Mouse (Mus musculus) ovary, postnatal 14 days (tissue): ENCODE data around the gene Cyth1.

Experiments
- DNase-seq: peaks from one replicate; pipeline ENCODE4 v3.0.0; 2022; ENCODE audit warnings: low spot score

Cyth1 gene

GRCm38 (mm10) chr11:118225056-118225836, 23.1 kb downstream of the Cyth1 start:
- DNase-seq: no peak

- no peak for DNase-seq
Measured at GRCm38 (mm10) chr11:118223416-118224067, 24.9 kb downstream of the Cyth1 start.

GRCm38 (mm10) chr11:118222917-118223316, 25.5 kb downstream of the Cyth1 start:
- no peak for DNase-seq

- no peak for DNase-seq
Measured at GRCm38 (mm10) chr11:118222351-118222885, 26.0 kb downstream of the Cyth1 start.

- DNase-seq: peak; percentile 68
Measured at GRCm38 (mm10) chr11:118220561-118221262, 27.7 kb downstream of the Cyth1 start.

- no peak for DNase-seq
Measured at GRCm38 (mm10) chr11:118219066-118219465, 29.3 kb downstream of the Cyth1 start.

- DNase-seq: no peak
Measured at GRCm38 (mm10) chr11:118216468-118216867, 31.9 kb downstream of the Cyth1 start.

- no peak for DNase-seq
Measured at GRCm38 (mm10) chr11:118215928-118216458, 32.4 kb downstream of the Cyth1 start.

- DNase-seq: no peak
Measured at GRCm38 (mm10) chr11:118212636-118213112, 35.7 kb downstream of the Cyth1 start.

GRCm38 (mm10) chr11:118211749-118212635, 36.4 kb downstream of the Cyth1 start:
- no peak for DNase-seq

- no peak for DNase-seq
Measured at GRCm38 (mm10) chr11:118210962-118211361, 37.4 kb downstream of the Cyth1 start.

- no peak for DNase-seq
Measured at GRCm38 (mm10) chr11:118210116-118210515, 38.3 kb downstream of the Cyth1 start.

GRCm38 (mm10) chr11:118209376-118209775, 39.0 kb downstream of the Cyth1 start:
- DNase-seq: no peak

- no peak for DNase-seq
Measured at GRCm38 (mm10) chr11:118208672-118209272, 39.6 kb downstream of the Cyth1 start.

GRCm38 (mm10) chr11:118207424-118208033, 40.9 kb downstream of the Cyth1 start:
- no peak for DNase-seq

- no peak for DNase-seq
Measured at GRCm38 (mm10) chr11:118206267-118206666, 42.1 kb downstream of the Cyth1 start.

GRCm38 (mm10) chr11:118203469-118203868, 44.9 kb downstream of the Cyth1 start:
- no peak for DNase-seq

- DNase-seq: peak; percentile 48
Measured at GRCm38 (mm10) chr11:118202410-118203233, 45.8 kb downstream of the Cyth1 start.

- DNase-seq: no peak
Measured at GRCm38 (mm10) chr11:118201833-118202409, 46.5 kb downstream of the Cyth1 start.
